Mouse (Mus musculus) heart, adult 2 months (tissue): ENCODE results near the gene Cd27. TPM values are rescaled to one million over a fixed set of nuclear protein-coding genes. Genes with fewer than 3 reads are reported as not detected.
A peak's percentile ranks its signal among the peaks of the same experiment; 100 is the strongest.
"Not testable (repeated sequence)": the region's sequence is repeated elsewhere in the genome, so short reads cannot be mapped to it uniquely, and the experiment has no call there.

Source experiments
- DNase-seq, 2 experiments: peaks; one replicate each; pipeline ENCODE4 v3.0.0; 2021
- H3K27ac ChIP-seq: fragments of 200-600 bp; 2 replicates; pipeline ENCODE4 v1.8.1; 2022
- H3K27me3 ChIP-seq: fragments of 200-500 bp; 2 replicates; pipeline ENCODE4 v1.6.1; 2012; ENCODE audit warnings: mild to moderate bottlenecking, low read length, inconsistent platforms, mixed read lengths; ENCODE audit not compliant: control insufficient read depth, insufficient read depth
- H3K36me3 ChIP-seq: fragments of 200-500 bp; 2 replicates; pipeline ENCODE4 v1.6.1; 2012; ENCODE audit warnings: low read length, inconsistent platforms; ENCODE audit not compliant: control insufficient read depth, insufficient read depth
- H3K4me1 ChIP-seq: fragments of 200-500 bp; 2 replicates; pipeline ENCODE4 v1.6.1; 2011; ENCODE audit warnings: low read length; ENCODE audit not compliant: control insufficient read depth, insufficient read depth
- H3K4me3 ChIP-seq: fragments of 200-600 bp; 2 replicates; pipeline ENCODE4 v1.8.1; 2022
- H3K79me2 ChIP-seq: fragments of 200-500 bp; replicated peaks from 2 replicates; pipeline ENCODE4 v1.6.1; 2012; ENCODE audit warnings: mild to moderate bottlenecking, inconsistent platforms, low read length, moderate library complexity, mixed read lengths; ENCODE audit not compliant: control insufficient read depth, insufficient read depth
- H3K9ac ChIP-seq: fragments of 200-500 bp; 2 replicates; pipeline ENCODE4 v1.6.1; 2012; ENCODE audit warnings: low read depth, mild to moderate bottlenecking, control low read depth, inconsistent platforms, low read length, mixed read lengths
- CTCF ChIP-seq: fragments of 200-600 bp; IDR thresholded peaks from 2 replicates; pipeline ENCODE4 v1.8.1; 2022; ENCODE audit warnings: antibody characterized with exemption, mild to moderate bottlenecking, moderate library complexity
- EP300 ChIP-seq: fragments of 200-500 bp; IDR thresholded peaks from 2 replicates; pipeline ENCODE4 v1.6.1; 2011; ENCODE audit warnings: low read depth, low read length, control low read depth; ENCODE audit not compliant: insufficient read depth
- POLR2A ChIP-seq: fragments of 200-500 bp; IDR thresholded peaks from 2 replicates; pipeline ENCODE4 v1.6.1; 2011; ENCODE audit warnings: mild to moderate bottlenecking, low read depth, low read length, control low read depth; ENCODE audit not compliant: insufficient read depth
- WGBS: fragments of 180-500 bp; shearing (Covaris S2); methylation state at CpG from one replicate; pipeline ENCODE4 v1.1.7; 2018; 5-methylcytosine and 5-hydroxymethylcytosine counted together
- intact Hi-C: fragments of 180-260 bp; cut with DNase I; formaldehyde crosslinking; loops from one replicate; pipeline ENCODE4 v1.15.1; 2025
- long read RNA-seq: library from polyadenylated mRNA; stranded (forward); transcript quantifications from one replicate; pipeline ENCODE4 v2.0.0, GENCODE M21; 2021
- polyA plus RNA-seq: library from polyadenylated mRNA; depleted of rRNA; stranded (reverse); fragments of >200 nt; gene quantifications from 2 replicates; pipeline ENCODE4 v1.2.3, GENCODE M21; 2012; rRNA removed
- total RNA-seq, 2 experiments: library from RNA; stranded (reverse); gene quantifications; 2 replicates each; pipeline ENCODE4 v1.2.3; 2021

The Cd27 gene
- under 1 TPM; 0.41 to 0.42 TPM for total RNA-seq
- polyA plus RNA-seq: 0.67 and 2.2 TPM in 2 replicates
- long read RNA-seq, partial matches to known transcripts: 0 of 2 reads
- long read RNA-seq, other reads (novel, unspliced or antisense): 2 of 2 reads

DNA sequence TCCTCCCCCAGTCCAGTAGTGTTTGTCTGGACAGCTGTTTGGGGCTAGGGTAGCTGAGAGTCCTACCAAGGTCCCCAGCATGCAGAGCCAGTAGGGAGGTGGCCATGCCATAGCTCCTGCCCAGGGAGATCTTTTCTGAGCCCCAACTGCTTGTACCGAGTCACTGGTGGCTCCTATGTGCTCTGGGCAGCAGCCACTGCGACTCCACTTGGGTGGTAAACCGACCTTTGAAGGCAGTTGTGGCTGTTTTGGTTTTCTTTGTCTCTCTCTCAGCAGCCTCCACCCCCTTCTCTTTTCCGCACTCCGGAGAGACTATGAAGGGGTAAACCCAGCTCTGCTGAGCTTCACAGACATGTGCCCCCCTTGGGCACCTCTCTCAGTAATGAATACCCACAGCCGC is at the start of gene Cd27:
TSS of gene Cd27 (minus strand) at position 229 of the 400 bp plus-strand sequence.
- Histone ChIP-seq H3K27ac (no peak within 1 kb of the TSS), H3K4me1 (peaks cover 11% of the 10 kb centered on the region), H3K27me3 (no peaks in the 10 kb centered on the region), H3K9ac (no peak within 1 kb of the TSS), H3K36me3 (no peaks in the 10 kb centered on the region; the same call in 1 of the 2 replicates), H3K79me2 (no peaks in the 10 kb centered on the region), H3K4me3 (no peak within 1 kb of the TSS)
- no peak for TF ChIP-seq EP300
- TF ChIP-seq CTCF: no peak
- TF ChIP-seq POLR2A: no peak
- WGBS: 71% methylated on average over 6 of the region's 6 CpGs
- intact Hi-C loops: no loop called here
- no peak for DNase-seq

DNA sequence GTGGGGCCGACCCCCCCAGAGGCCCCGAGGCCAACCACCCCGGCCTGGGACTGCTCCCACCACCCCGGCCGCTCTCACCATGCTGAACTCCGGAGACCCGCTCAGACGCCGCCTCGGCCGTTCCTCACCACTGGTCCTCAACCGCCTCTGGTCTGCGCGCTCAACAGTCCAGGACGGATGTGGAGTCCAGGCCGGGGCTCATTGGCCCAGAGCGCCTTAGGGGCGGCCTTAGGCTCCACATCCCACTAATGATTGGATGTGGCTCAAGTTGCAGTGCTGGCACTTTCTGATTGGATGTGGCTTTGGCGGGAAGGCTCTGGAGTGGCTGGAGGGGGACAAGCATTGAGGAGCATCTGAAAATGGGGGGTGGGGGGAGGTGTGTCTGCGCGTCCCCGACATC is 49.1 kb upstream of the Cd27 start, which contains the start of gene Tuba3a:
TSS of gene Tuba3a (minus strand) at position 153 of the 400 bp plus-strand sequence.
- no peak for DNase-seq
- H3K79me2 ChIP-seq: no peaks in the 10 kb centered on the region
- intact Hi-C loops: no loop called here

DNA sequence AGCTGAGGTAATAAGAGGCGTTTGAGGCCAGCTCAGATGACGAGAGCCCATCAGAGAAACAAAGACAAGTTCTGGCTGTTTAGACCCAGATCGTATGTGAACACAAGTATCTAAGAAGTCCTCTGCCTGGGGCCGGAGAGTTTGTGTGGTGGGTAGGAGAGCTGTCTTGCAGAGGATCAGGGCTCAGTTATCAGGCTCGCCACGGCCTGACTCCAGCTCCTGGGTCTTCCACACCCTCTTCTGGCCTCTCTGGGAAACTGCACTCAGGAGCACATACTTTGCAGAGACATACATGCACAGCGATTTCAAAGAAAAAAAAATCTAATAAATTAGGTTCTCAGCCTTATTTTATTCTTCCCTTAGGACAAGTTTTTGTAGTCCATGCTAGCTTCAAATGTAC is 47.9 kb upstream of the Cd27 start:
- Histone ChIP-seq H3K79me2 (no peaks in the 10 kb centered on the region), H3K4me1 (no peaks in the 10 kb centered on the region), H3K36me3 (no peaks in the 10 kb centered on the region), H3K4me3 (no peak overlapping the region), H3K9ac (no peak overlapping the region), H3K27me3 (no peaks in the 10 kb centered on the region), H3K27ac (no peak overlapping the region)
- TF ChIP-seq EP300 (no peak), POLR2A (no peak), CTCF (no peak)
- intact Hi-C loops: no loop called here
- 92% methylated on average over 7 of the region's 7 CpGs for WGBS
- DNase-seq: no peak

More for the DNA sequence above, 49.1 kb upstream of the Cd27 start, which contains the start of gene Tuba3a:
- Histone ChIP-seq H3K36me3 (no peaks in the 10 kb centered on the region), H3K27me3 (no peaks in the 10 kb centered on the region), H3K9ac (no peak within 1 kb of the TSS), H3K4me1 (no peaks in the 10 kb centered on the region), H3K27ac (no peak within 1 kb of the TSS), H3K4me3 (no peak within 1 kb of the TSS)
- TF ChIP-seq EP300 (no peak), POLR2A (no peak)
- 94% methylated on average over 22 of the region's 22 CpGs for WGBS

DNA sequence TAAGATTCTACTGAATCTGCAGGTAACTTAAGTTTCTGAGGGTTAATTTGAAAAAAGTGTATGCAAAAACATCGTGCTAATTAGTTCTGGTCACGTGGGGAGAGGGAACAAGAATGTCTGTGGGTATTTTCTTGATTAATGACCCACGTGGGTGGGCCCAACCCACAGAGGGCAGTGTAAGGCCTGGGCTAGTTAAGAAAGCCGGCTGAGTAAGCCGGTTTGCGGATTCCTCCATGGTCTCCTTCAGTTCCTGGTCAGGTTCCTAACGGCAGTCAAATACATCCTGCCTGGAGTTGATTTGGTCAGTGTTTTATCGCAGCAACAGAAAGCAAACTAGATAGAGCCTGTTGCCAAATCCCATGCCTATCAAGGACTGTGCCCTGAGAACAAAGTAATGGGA is 47.4 kb upstream of the Cd27 start:
- Histone ChIP-seq H3K79me2 (no peaks in the 10 kb centered on the region), H3K27me3 (no peaks in the 10 kb centered on the region), H3K36me3 (no peaks in the 10 kb centered on the region), H3K9ac (no peak overlapping the region), H3K4me3 (no peak overlapping the region), H3K4me1 (no peaks in the 10 kb centered on the region), H3K27ac (no peak overlapping the region)
- 0 out of 2 replicates have a peak, but pooled peaks have one; percentile 2 for TF ChIP-seq CTCF
- TF ChIP-seq EP300: no peak
- TF ChIP-seq POLR2A: no peak
- intact Hi-C loops: no loop called here
- WGBS: 51% methylated on average over 8 of the region's 8 CpGs
- no peak for DNase-seq

DNA sequence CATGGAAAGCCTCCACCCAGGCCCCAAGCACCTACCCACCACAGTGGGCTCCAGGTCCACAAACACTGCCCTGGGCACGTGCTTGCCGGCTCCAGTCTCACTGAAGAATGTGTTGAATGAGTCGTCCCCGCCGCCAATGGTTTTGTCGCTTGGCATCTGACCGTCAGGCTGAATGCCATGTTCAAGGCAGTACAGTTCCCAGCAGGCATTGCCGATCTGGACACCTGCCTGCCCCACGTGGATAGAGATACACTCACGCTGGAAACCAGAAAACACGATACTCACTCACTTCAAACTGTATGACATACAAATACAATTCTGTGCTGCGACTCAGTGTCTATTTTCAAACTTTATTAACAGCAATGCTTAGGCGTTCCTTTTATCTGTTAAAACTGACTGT is 45.9 kb upstream of the Cd27 start:
- DNase-seq, H3K9ac ChIP-seq, H3K4me1 ChIP-seq, H3K27me3 ChIP-seq, H3K79me2 ChIP-seq, H3K36me3 ChIP-seq, H3K4me3 ChIP-seq, H3K27ac ChIP-seq, intact Hi-C loops: not testable (repeated sequence)
- WGBS: 83% methylated on average over 13 of the region's 13 CpGs

DNA sequence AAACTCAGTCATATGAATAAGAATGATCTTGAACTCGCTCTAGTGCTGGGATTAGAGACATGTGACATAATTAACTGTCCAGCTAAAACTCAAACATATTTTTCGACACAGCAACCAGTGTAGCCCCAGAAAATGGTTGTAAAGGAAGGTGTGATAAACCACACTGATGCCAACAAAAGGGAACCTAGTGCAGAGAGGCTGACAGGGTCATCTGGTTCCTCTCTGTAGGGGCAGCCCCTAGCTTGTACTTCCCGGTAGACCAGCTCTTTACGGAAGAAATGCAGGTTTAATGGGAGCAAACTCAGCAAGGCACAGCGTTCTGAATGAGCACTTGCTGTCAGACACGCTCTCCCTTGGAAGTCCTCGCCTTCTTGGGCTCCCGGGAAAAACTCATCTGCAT is 42.9 kb upstream of the Cd27 start:
- Histone ChIP-seq H3K4me3 (no peak overlapping the region), H3K9ac (no peak overlapping the region), H3K36me3 (no peaks in the 10 kb centered on the region), H3K4me1 (no peaks in the 10 kb centered on the region), H3K79me2 (no peaks in the 10 kb centered on the region), H3K27me3 (no peaks in the 10 kb centered on the region), H3K27ac (no peak overlapping the region)
- DNase-seq: no peak
- TF ChIP-seq POLR2A (no peak), CTCF (no peak), EP300 (no peak)
- 68% methylated on average over 8 of the region's 8 CpGs for WGBS
- intact Hi-C loops: no loop called here
